Mouse (Mus musculus) embryonic facial prominence, embryonic 15.5 days (tissue): ENCODE data around the gene Smtn. TPM values are rescaled to one million over a fixed set of nuclear protein-coding genes. Genes with fewer than 3 reads are reported as not detected.

ENCODE experiments used
- ATAC-seq: fragments of 200-750 bp; cut with Nextera tagmentation; 2 replicates; pipeline ENCODE4 v1.8.0; 2017; ENCODE audit warnings: low read depth, moderate TSS enrichment; ENCODE audit not compliant: insufficient number of reproducible peaks, low FRiP score, low TSS enrichment
- H3K27ac ChIP-seq: fragments of 300-500 bp; sonication (generic); replicated peaks from 2 replicates; pipeline ENCODE4 v1.5.1; 2015; ENCODE audit warnings: mild to moderate bottlenecking, inconsistent platforms
- H3K27me3 ChIP-seq: fragments of 300-500 bp; sonication (generic); 2 replicates; pipeline ENCODE4 v1.6.1; 2015; ENCODE audit warnings: inconsistent platforms
- H3K36me3 ChIP-seq: fragments of 300-500 bp; sonication (generic); 2 replicates; pipeline ENCODE4 v1.6.1; 2015; ENCODE audit warnings: mild to moderate bottlenecking, inconsistent platforms
- H3K4me1 ChIP-seq: fragments of 300-500 bp; sonication (generic); 2 replicates; pipeline ENCODE4 v1.6.1; 2015; ENCODE audit warnings: inconsistent platforms
- H3K4me2 ChIP-seq: fragments of 300-500 bp; sonication (generic); replicated peaks from 2 replicates; pipeline ENCODE4 v1.6.1; 2015; ENCODE audit warnings: mild to moderate bottlenecking, inconsistent platforms
- H3K4me3 ChIP-seq: fragments of 300-500 bp; sonication (generic); replicated peaks from 2 replicates; pipeline ENCODE4 v1.5.1; 2015; ENCODE audit warnings: mild to moderate bottlenecking, inconsistent platforms
- H3K9ac ChIP-seq: fragments of 300-500 bp; sonication (generic); 2 replicates; pipeline ENCODE4 v1.6.1; 2015; ENCODE audit warnings: inconsistent platforms
- H3K9me3 ChIP-seq: fragments of 300-500 bp; sonication (generic); replicated peaks from 2 replicates; pipeline ENCODE4 v1.6.1; 2016; ENCODE audit warnings: inconsistent platforms
- WGBS: fragments of 180-500 bp; shearing (Covaris S2); methylation state at CpG from one replicate; pipeline ENCODE4 v1.1.7; 2015; 5-methylcytosine and 5-hydroxymethylcytosine counted together
- polyA plus RNA-seq: library from polyadenylated mRNA; unstranded; fragments of >200 nt; fragmentation: Nextera tagmentation; extraction: Ambion mirVana; gene quantifications from 2 replicates; pipeline ENCODE4 v1.2.1, GENCODE M21; 2015

Gene Smtn
- 89.2 and 93.7 TPM in 2 replicates for polyA plus RNA-seq

DNA sequence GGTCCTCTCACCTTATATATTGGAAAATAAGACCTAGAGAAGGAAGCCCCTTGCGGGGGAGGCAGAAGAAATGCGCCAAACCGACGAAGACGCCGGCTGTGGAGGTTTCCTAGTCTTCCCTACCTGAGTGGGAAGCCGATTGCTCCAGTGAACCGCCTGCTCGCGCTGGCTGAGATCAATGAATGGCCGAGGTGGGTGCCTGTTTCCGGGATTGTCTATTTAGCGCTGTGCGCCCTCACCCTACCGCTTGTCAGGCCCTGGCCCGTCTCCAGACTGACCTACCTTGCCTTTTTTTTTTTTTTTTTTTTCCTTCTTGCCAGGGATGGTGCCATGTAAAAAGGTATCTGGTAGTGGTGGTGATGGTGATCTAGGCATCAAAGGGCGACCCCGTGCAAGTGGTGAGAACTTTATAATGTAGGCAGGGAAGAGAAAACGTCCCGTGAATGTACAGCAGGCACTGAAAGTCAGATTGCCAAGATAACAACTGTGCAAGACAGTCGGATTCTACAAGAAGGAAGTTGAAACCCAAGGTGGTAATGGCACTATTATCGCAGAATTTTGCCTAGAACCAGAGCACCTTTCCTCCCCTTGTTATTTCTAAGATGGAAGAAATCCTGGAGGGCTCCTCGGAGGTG, at the start of gene Smtn:
Gene Smtn (minus strand): TSS at position 162 of the 635 bp plus-strand sequence.
- Histone ChIP-seq H3K9me3 (0 out of 2 replicates have a peak, but pooled peaks cover 5% of the 10 kb centered on the region), H3K4me2 (peak within 1 kb of the TSS; percentile 85), H3K27me3 (no peaks in the 10 kb centered on the region), H3K4me1 (peaks cover 59% of the 10 kb centered on the region), H3K4me3 (peak within 1 kb of the TSS; percentile 70), H3K36me3 (no peaks in the 10 kb centered on the region), H3K27ac (no peak within 1 kb of the TSS), H3K9ac (no peak within 1 kb of the TSS)
- 93% methylated on average over 23 of the region's 23 CpGs for WGBS
- ATAC-seq, result no peak

DNA sequence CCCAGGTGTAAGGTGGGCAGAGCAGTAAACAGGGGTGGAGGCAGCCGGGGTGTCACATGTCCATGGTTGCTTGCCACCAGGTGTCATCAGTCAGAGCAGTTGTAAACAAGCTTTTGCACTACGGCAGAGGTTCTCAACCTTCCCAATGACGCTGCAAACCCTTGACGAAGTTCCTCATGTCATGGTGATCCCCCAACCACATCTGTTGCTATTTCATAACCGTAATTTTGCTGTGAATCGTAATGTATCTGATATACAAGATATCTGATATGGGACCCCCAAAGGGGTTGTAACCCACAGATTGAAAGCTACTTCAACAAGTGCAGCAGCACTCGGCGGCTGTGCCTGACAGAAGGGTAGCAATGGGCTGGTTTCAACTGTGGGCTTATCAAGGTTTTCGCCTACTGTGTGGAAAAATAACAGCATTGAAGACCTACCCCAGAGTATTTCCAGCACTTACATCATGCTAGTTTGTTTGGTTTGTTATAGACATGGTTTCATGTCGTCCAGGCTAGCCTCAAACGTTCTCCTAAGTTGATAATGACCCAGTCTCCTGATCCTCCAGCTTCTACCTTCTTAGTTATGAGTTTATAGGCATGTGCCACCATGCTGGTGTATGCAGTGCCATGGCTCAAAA, 47.7 kb upstream of the Smtn start:
- Histone ChIP-seq H3K27ac (no peak overlapping the region), H3K9ac (no peak overlapping the region), H3K4me3 (no peak overlapping the region), H3K4me1 (no peaks in the 10 kb centered on the region), H3K27me3 (no peaks in the 10 kb centered on the region), H3K9me3 (no peaks in the 10 kb centered on the region), H3K36me3 (no peaks in the 10 kb centered on the region), H3K4me2 (no peak overlapping the region)
- no peak for ATAC-seq
- 73% methylated on average over 11 of the region's 11 CpGs for WGBS

DNA sequence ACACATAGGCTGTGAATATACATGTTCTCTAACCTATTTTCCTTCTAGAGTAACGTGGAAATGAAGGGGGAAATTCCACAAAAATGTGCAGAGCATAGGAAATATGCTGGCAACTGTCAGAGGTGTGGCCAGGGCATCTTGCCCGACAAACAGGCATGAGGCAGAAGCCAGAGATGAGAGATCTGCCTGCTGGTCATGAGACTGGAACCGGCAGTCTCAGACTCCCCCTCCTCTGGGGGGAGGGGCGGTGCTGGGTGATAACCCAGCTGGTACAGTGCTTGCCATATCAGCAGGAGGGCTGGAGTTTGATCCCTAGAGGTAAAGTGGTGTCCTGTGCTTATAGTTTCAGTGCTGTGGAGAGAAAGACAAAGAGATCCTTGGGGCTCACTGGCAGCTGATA, 46.9 kb upstream of the Smtn start:
- H3K27me3 ChIP-seq, result no peaks in the 10 kb centered on the region
- no peak overlapping the region for H3K4me2 ChIP-seq
- no peaks in the 10 kb centered on the region for H3K4me1 ChIP-seq
- WGBS, result 27% methylated on average over 4 of the region's 4 CpGs
- H3K4me3 ChIP-seq, result no peak overlapping the region
- no peak for ATAC-seq
- no peaks in the 10 kb centered on the region for H3K36me3 ChIP-seq
- H3K9me3 ChIP-seq, result no peaks in the 10 kb centered on the region
- no peak overlapping the region for H3K9ac ChIP-seq
- H3K27ac ChIP-seq, result no peak overlapping the region

DNA sequence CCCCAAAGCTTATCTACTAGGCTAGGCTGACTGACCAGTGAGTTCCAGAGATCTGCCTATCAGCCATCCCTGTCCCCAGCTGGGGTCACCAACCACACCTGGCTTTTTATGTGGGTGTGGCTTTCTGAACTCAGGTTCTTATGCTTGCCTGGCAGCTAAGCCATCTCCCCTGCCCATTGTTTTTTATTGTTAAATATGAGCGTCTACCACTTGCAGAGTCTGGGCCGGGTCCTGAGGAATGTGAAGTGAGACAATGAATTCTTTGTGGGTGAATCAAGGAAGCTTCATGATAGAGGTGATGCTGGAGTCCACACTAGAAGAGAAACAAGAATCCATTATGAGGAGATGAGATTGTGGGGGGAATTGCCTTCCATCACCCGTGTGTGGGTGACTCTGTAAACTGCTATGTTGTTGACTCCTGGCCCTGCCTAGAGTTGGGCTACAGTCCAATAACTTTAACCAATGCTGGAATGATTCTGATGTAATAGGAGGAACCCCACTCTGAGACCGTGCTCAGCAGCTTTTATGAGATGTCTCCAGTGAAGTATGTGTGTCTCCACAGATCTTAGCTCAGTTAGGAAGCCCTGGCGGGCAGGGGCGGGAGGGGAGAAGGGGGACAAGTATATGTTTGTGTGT, 45.7 kb upstream of the Smtn start:
- H3K27me3 ChIP-seq, result no peaks in the 10 kb centered on the region
- H3K4me2 ChIP-seq, result no peak overlapping the region
- H3K9me3 ChIP-seq, result no peaks in the 10 kb centered on the region
- H3K4me3 ChIP-seq, result no peak overlapping the region
- 62% methylated on average over 6 of the region's 6 CpGs for WGBS
- no peak overlapping the region for H3K27ac ChIP-seq
- no peaks in the 10 kb centered on the region for H3K4me1 ChIP-seq
- H3K9ac ChIP-seq, result no peak overlapping the region
- ATAC-seq, result no peak
- H3K36me3 ChIP-seq, result no peaks in the 10 kb centered on the region

DNA sequence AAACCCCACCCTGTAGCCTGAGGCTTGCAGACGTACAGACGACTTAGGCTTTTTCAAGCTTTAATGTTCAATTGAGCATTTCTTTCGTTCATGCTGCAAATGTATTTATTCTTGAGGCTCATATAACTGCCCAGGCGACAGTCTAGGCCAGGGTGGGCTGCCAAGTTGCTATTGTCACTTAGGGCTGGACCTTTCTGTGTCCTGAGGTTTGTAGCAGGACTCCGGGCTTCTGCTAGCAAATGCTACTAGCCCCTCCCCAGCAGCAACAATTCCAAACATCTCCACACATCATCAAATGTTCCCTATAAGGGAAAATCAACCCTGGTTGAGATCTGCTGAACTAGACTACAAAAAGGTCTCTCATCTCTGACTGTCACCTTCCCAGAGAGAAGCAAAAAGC, 42.7 kb upstream of the Smtn start:
- no peak for ATAC-seq
- WGBS, result 34% methylated on average over 5 of the region's 5 CpGs
- H3K9me3 ChIP-seq, result no peaks in the 10 kb centered on the region

DNA sequence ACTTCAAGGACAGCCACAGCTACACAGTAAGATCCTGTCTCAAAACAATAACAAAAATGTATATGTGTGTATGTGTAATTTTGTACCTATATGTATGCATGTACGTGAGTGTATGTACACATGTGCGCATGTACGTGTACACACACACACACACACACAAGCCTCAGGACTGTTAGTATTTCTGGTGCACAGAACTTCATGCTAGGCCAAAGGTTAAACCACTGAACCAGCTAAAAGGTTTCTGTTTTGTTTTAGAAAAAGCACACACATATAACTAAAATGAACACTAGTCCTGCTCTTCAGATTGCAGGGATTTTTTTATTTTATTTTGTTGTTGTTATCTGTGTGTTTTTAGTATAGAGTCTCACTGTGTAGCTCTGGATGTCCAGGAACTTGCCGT, 41.5 kb upstream of the Smtn start:
- ATAC-seq, result no peak
- Histone ChIP-seq H3K4me2 (no peak overlapping the region), H3K4me3 (no peak overlapping the region), H3K9me3 (no peaks in the 10 kb centered on the region), H3K4me1 (no peaks in the 10 kb centered on the region), H3K9ac (no peak overlapping the region), H3K27me3 (no peaks in the 10 kb centered on the region), H3K27ac (no peak overlapping the region), H3K36me3 (no peaks in the 10 kb centered on the region)
- 94% methylated on average over 4 of the region's 4 CpGs for WGBS

More for the DNA sequence above, 42.7 kb upstream of the Smtn start:
- no peaks in the 10 kb centered on the region for H3K4me1 ChIP-seq
- no peak overlapping the region for H3K9ac ChIP-seq
- no peaks in the 10 kb centered on the region for H3K27me3 ChIP-seq
- no peak overlapping the region for H3K4me3 ChIP-seq
- H3K4me2 ChIP-seq, result no peak overlapping the region
- no peak overlapping the region for H3K27ac ChIP-seq
- H3K36me3 ChIP-seq, result no peaks in the 10 kb centered on the region

DNA sequence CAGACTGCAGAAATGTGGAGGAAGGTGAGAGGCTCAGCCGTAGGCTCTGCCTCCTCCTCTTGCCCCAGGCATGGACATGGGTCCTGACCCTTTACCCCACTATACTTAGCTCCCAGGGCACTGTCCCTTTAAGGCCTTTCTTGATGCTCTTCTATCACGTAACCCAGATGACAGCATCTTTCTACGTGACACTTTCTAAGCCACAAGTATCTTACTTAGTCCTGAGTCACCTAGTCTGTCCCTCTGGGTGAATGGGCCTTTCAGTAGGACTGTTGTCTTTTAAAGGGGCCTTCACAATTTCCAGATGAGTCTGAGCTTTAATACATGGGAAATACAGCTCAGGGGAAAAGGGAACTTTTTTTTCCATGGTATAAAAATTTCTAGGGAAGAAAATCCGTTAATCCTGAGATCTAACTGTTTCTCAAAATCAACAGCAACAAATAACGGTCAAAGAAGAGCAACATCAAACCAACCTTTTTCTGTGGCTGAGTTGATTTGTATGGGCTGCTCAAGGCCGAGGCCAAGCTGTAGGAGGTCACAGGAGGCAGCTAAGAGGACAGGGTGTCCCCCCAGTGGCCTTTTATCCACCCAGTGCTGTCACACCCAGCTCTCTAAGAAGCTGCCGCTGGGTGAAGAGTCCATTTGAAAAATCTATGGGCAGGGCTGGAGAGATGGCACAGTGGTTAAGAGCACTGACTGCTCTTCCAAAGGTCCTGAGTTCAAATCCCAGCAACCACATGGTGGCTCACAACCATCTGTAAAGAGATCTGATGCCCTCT, 40.1 kb upstream of the Smtn start:
- ATAC-seq, result no peak
- 54% methylated on average over 7 of the region's 7 CpGs for WGBS

DNA sequence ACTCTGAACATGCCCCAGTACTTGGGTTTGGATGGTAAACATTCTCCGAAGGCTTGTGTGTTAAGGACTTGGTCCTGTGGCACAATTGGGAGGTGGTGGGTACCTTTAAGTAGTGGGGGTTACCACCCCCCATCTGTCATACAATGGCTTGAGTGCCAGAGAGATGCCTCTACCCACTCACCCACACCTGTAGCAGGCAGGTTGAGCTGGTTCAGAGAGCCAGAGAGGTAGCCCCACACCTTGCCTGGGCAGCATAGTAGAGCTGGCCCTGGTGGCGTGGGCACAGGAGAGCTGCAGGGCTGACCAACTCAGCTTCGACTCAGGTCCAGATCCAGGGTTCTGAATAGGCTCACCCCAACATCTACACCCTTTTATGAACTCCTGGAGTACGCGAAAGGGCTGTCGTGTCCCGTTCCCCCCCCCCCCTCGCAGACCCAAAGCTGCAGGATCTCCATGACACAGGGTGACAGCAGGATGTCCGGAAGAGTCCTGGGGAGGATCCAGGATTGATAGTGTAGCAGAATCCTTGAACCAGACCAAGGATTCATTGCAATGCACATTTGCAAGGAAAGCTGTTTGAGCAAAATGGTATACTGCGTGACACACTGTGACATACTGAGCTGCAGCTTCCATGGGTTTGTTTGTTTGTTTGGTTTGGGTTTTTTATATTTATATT, 37.8 kb upstream of the Smtn start:
- 86% methylated on average over 10 of the region's 10 CpGs for WGBS
- H3K9me3 ChIP-seq, result no peaks in the 10 kb centered on the region
- 0 out of 2 replicates have a peak, but pooled peaks cover 1% of the 10 kb centered on the region for H3K4me1 ChIP-seq
- H3K36me3 ChIP-seq, result no peaks in the 10 kb centered on the region
- no peak overlapping the region for H3K4me3 ChIP-seq
- no peak overlapping the region for H3K9ac ChIP-seq
- H3K4me2 ChIP-seq, result no peak overlapping the region
- ATAC-seq, result no peak
- no peak overlapping the region for H3K27ac ChIP-seq
- no peaks in the 10 kb centered on the region for H3K27me3 ChIP-seq

More for the DNA sequence above, 40.1 kb upstream of the Smtn start:
- no peak overlapping the region for H3K4me2 ChIP-seq
- no peaks in the 10 kb centered on the region for H3K4me1 ChIP-seq
- no peaks in the 10 kb centered on the region for H3K27me3 ChIP-seq
- no peak overlapping the region for H3K4me3 ChIP-seq
- no peak overlapping the region for H3K27ac ChIP-seq
- H3K9ac ChIP-seq, result no peak overlapping the region
- H3K36me3 ChIP-seq, result no peaks in the 10 kb centered on the region
- H3K9me3 ChIP-seq, result no peaks in the 10 kb centered on the region

DNA sequence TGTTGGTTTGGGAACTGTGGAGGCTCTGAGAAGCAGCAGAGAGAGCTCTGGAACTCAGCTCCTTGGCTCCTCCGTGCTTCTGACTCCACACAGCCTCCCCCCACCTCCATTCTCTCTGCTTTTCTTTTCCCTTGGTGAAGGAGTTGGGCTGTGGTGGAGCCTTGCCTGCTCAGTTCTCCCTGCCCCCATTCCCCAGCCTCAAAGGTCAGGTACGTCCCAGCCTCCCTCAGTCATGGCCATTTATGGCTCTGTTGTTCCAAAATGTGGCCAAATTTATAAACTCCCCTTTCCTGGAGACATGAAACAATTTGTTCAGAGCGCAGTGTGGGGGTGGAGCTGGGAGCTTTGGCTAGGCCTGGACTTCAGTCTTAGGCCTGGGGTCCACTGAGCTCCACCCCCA, 34.8 kb upstream of the Smtn start:
- H3K27me3 ChIP-seq, result no peaks in the 10 kb centered on the region
- ATAC-seq, result no peak
- H3K4me1 ChIP-seq, result 0 out of 2 replicates have a peak, but pooled peaks cover 3% of the 10 kb centered on the region
- no peak overlapping the region for H3K4me3 ChIP-seq
- no peaks in the 10 kb centered on the region for H3K9me3 ChIP-seq
- WGBS, result 51% methylated on average over 3 of the region's 3 CpGs
- H3K4me2 ChIP-seq, result no peak overlapping the region
- no peaks in the 10 kb centered on the region for H3K36me3 ChIP-seq
- no peak overlapping the region for H3K9ac ChIP-seq
- H3K27ac ChIP-seq, result no peak overlapping the region

DNA sequence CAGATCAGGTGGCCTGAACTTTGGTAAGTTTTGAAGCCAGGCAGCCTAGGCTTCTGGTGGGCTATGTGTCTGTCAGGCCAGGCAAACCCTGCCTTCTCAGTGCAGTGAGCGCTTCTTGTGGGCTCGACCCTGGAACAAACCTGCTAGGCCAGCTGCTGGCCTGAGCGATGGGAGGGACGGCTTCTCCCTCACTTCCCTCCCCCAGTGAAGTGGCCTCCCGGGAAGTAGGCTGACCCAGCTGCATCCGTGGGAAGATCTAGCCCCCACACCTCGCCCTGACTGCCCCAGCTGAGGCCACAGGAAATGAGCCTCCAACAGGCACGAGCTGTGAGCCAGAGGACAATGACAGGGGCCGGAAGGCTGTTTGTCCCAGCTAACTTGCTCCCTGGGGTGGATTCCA, 32.7 kb upstream of the Smtn start:
- Histone ChIP-seq H3K9me3 (no peaks in the 10 kb centered on the region), H3K4me1 (0 out of 2 replicates have a peak, but pooled peaks cover 3% of the 10 kb centered on the region), H3K36me3 (no peaks in the 10 kb centered on the region), H3K9ac (no peak overlapping the region), H3K4me3 (no peak overlapping the region), H3K27me3 (no peaks in the 10 kb centered on the region), H3K27ac (peak overlapping the region; percentile 40; the same call in 1 of the 2 replicates), H3K4me2 (no peak overlapping the region)
- 17% methylated on average over 9 of the region's 9 CpGs for WGBS
- ATAC-seq, result peak; percentile 60; the same call in 1 of the 2 replicates
